Mouse (Mus musculus) forebrain, embryonic 16.5 days (tissue): Measurements from ENCODE around the gene Wipf1. TPM values are rescaled to one million over a fixed set of nuclear protein-coding genes. Genes with fewer than 3 reads are reported as not detected.

Source experiments
- ATAC-seq: fragments of 200-750 bp; cut with Nextera tagmentation; 2 replicates; pipeline ENCODE4 v1.8.0; 2017; ENCODE audit warnings: mild to moderate bottlenecking, moderate library complexity
- H3K27ac ChIP-seq: fragments of 300-500 bp; sonication (generic); 2 replicates; pipeline ENCODE4 v1.5.1; 2014; ENCODE audit warnings: low read length, control low read depth
- H3K27me3 ChIP-seq: fragments of 300-500 bp; sonication (generic); replicated peaks from 2 replicates; pipeline ENCODE4 v1.6.1; 2014; ENCODE audit warnings: low read length; ENCODE audit not compliant: control insufficient read depth, insufficient read depth
- H3K36me3 ChIP-seq: fragments of 300-500 bp; sonication (generic); 2 replicates; pipeline ENCODE4 v1.6.1; 2014; ENCODE audit not compliant: control insufficient read depth, insufficient read depth
- H3K4me1 ChIP-seq: fragments of 300-500 bp; sonication (generic); replicated peaks from 2 replicates; pipeline ENCODE4 v1.6.1; 2014; ENCODE audit warnings: low read length; ENCODE audit not compliant: control insufficient read depth, insufficient read depth
- H3K4me2 ChIP-seq: fragments of 300-500 bp; sonication (generic); 2 replicates; pipeline ENCODE4 v1.6.1; 2014; ENCODE audit warnings: mild to moderate bottlenecking, low read length, control low read depth
- H3K4me3 ChIP-seq: fragments of 300-500 bp; sonication (generic); replicated peaks from 2 replicates; pipeline ENCODE4 v1.5.1; 2014; ENCODE audit warnings: mild to moderate bottlenecking, low read length, control low read depth
- H3K9ac ChIP-seq: fragments of 300-500 bp; sonication (generic); replicated peaks from 2 replicates; pipeline ENCODE4 v1.6.1; 2014; ENCODE audit warnings: low read depth, low read length, control low read depth
- H3K9me3 ChIP-seq: fragments of 300-500 bp; sonication (generic); 2 replicates; pipeline ENCODE4 v1.6.1; 2016; ENCODE audit warnings: low read length; ENCODE audit not compliant: control insufficient read depth
- WGBS: fragments of 180-500 bp; shearing (Covaris S2); extraction: QIAGEN DNeasy Blood & Tissue Kit; methylation state at CpG from one replicate; pipeline ENCODE4 v1.1.7; 2014; 5-methylcytosine and 5-hydroxymethylcytosine counted together
- polyA plus RNA-seq: library from polyadenylated mRNA; unstranded; fragments of >200 nt; fragmentation: Nextera tagmentation; extraction: Ambion mirVana; gene quantifications from 2 replicates; pipeline ENCODE4 v1.2.1, GENCODE M21; 2015

Gene Wipf1
- polyA plus RNA-seq, 1 experiment from 2014 or later: 1.8 TPM

- Histone ChIP-seq H3K36me3 (no peaks in the 10 kb centered on the region), H3K27ac (no peak overlapping the region), H3K9ac (no peak overlapping the region), H3K27me3 (no peaks in the 10 kb centered on the region), H3K4me2 (no peak overlapping the region), H3K9me3 (no peaks in the 10 kb centered on the region), H3K4me3 (no peak overlapping the region), H3K4me1 (peaks cover 7% of the 10 kb centered on the region)
- no peak for ATAC-seq
- WGBS: 25% methylated on average over 6 of the region's 6 CpGs
Observed at GRCm38 (mm10) chr2:73450172-73450715, 79.3 kb downstream of the Wipf1 start.

DNA sequence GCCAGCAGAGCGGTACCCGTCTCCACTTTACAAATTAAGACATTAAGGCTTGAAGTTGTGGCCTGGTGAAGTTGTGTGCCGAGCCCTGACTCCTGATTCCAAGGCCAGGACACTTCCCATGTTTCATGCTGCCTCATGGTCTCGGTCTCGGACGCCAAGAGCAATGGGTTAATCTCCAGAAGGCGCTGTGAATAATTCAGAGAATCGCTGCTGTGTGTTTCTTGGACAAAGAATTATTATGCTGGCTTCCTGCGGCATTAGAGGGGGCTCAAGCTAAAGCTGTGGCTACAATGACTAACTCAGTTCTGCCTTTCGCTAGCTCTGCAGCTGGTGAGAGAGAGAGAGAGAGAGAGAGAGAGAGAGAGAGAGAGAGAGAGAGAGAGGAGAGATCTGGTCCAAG, 85.5 kb downstream of the Wipf1 start:
- ATAC-seq: no peak
- no peak overlapping the region for H3K9ac ChIP-seq
- H3K27ac ChIP-seq: no peak overlapping the region
- H3K4me3 ChIP-seq: no peak overlapping the region
- H3K36me3 ChIP-seq: no peaks in the 10 kb centered on the region
- 67% methylated on average over 10 of the region's 10 CpGs for WGBS
- no peaks in the 10 kb centered on the region for H3K27me3 ChIP-seq
- H3K9me3 ChIP-seq: no peaks in the 10 kb centered on the region
- no peak overlapping the region for H3K4me2 ChIP-seq
- H3K4me1 ChIP-seq: no peaks in the 10 kb centered on the region

DNA sequence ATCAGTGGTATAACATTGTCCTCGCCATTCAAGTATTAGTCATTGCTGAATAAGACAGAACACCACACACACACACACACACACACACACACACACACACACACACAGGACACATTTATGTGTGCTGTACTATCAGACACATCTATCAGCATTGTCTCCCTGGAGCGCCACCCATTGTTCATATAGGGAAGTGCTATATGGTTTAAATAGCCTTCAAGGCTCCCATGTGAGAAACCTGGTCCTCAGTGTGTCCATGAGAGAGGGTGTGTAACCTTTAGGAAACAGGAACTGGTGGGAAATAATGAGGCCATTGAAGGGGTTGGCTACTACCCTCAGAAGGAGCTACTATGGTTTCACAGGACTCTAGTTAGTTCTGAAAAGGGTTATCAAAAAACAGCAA, 87.5 kb downstream of the Wipf1 start:
- Histone ChIP-seq H3K27me3 (no peaks in the 10 kb centered on the region), H3K9me3 (no peaks in the 10 kb centered on the region), H3K4me1 (no peaks in the 10 kb centered on the region), H3K4me3 (no peak overlapping the region), H3K4me2 (no peak overlapping the region), H3K27ac (no peak overlapping the region), H3K9ac (no peak overlapping the region), H3K36me3 (no peaks in the 10 kb centered on the region)
- 73% methylated on average over 2 of the region's 2 CpGs for WGBS
- no peak for ATAC-seq

DNA sequence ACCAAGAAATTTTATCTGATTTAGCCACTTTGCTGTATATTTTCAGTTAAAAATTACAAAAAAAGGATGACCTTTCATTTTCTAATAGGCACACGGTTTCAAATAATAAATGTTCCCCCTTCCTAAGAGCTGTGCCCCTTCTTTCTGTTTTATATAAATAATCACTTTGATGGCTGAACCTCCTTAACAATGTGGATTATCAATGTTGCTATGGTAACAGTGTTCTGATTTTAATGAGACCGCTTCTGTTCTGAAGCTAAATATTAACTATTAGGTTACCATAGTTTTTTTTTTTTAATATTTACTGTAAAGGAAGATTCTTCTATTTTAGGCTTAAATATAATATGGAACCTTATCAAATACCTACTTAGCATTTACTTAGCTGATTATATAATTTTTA, 89.2 kb downstream of the Wipf1 start:
- 23% methylated on average over 2 of the region's 2 CpGs for WGBS
- Histone ChIP-seq H3K9me3 (no peaks in the 10 kb centered on the region), H3K9ac (no peak overlapping the region), H3K4me3 (no peak overlapping the region), H3K27me3 (no peaks in the 10 kb centered on the region), H3K4me2 (no peak overlapping the region), H3K36me3 (no peaks in the 10 kb centered on the region), H3K27ac (no peak overlapping the region), H3K4me1 (no peaks in the 10 kb centered on the region)
- no peak for ATAC-seq

DNA sequence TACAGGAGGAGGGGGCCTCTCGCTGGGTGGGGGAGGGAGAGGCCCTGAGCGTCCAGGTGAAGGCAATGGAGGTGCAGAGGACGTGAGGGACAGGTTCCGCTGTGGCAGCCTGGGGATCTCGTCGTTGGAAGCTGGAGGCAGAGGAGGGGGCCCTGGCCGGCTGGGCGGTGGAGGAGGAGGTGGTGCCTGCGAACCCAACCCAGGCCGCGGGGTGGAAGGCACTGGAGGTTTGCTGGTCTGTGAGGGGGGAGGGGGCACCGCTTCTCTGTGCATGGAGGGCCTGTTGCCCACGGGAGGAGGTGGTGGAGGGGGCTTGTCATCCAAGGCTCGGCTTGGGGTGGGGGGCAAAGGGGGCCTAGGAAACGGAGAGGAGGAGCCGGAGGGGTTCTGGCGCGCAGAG, 92.6 kb downstream of the Wipf1 start:
- Histone ChIP-seq H3K4me3 (no peak overlapping the region), H3K4me2 (no peak overlapping the region), H3K36me3 (no peaks in the 10 kb centered on the region), H3K9ac (no peak overlapping the region), H3K4me1 (0 out of 2 replicates have a peak, but pooled peaks cover 3% of the 10 kb centered on the region), H3K27ac (no peak overlapping the region), H3K27me3 (no peaks in the 10 kb centered on the region), H3K9me3 (no peaks in the 10 kb centered on the region)
- WGBS: 50% methylated on average over 17 of the region's 18 CpGs
- ATAC-seq: no peak

GRCm38 (mm10) chr2:73435847-73436246, 93.7 kb downstream of the Wipf1 start:
- Histone ChIP-seq H3K4me1 (0 out of 2 replicates have a peak, but pooled peaks cover 3% of the 10 kb centered on the region), H3K36me3 (no peaks in the 10 kb centered on the region), H3K9me3 (no peaks in the 10 kb centered on the region), H3K27me3 (no peaks in the 10 kb centered on the region), H3K4me2 (no peak overlapping the region), H3K9ac (no peak overlapping the region), H3K27ac (no peak overlapping the region), H3K4me3 (no peak overlapping the region)
- WGBS: 98% methylated on average over 2 of the region's 2 CpGs
- ATAC-seq: no peak

DNA sequence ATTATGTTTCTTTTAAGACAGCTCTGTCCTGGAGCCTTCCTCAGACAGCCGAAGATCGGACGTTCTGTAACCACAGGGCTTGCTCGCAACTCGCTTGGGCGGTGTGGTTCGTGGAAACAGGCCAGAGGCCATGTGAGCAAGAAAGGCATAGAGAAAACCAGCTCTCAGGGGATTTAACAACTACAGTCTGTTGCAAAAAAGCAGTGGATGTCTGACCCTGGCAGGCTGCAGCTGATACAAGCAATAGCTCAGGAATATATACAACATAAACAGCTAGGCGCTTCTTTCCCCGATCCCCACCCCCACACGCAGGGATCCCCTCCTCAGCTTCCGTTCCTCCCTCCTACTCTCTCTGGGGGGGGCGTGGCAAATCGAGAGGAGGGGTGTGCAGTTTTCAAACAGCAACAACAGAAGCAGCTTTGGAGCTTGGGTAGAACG, 97.6 kb downstream of the Wipf1 start:
- H3K4me3 ChIP-seq: peak overlapping the region; percentile 21
- H3K27ac ChIP-seq: no peak overlapping the region
- 0 out of 2 replicates have a peak, but pooled peaks cover 3% of the 10 kb centered on the region for H3K4me1 ChIP-seq
- H3K4me2 ChIP-seq: peak overlapping the region; percentile 30
- H3K36me3 ChIP-seq: no peaks in the 10 kb centered on the region
- peak; percentile 74 for ATAC-seq
- 30% methylated on average over 14 of the region's 14 CpGs for WGBS
- no peaks in the 10 kb centered on the region for H3K9me3 ChIP-seq
- H3K9ac ChIP-seq: peak overlapping the region; percentile 0; the same call in 1 of the 2 replicates
- H3K27me3 ChIP-seq: no peaks in the 10 kb centered on the region

DNA sequence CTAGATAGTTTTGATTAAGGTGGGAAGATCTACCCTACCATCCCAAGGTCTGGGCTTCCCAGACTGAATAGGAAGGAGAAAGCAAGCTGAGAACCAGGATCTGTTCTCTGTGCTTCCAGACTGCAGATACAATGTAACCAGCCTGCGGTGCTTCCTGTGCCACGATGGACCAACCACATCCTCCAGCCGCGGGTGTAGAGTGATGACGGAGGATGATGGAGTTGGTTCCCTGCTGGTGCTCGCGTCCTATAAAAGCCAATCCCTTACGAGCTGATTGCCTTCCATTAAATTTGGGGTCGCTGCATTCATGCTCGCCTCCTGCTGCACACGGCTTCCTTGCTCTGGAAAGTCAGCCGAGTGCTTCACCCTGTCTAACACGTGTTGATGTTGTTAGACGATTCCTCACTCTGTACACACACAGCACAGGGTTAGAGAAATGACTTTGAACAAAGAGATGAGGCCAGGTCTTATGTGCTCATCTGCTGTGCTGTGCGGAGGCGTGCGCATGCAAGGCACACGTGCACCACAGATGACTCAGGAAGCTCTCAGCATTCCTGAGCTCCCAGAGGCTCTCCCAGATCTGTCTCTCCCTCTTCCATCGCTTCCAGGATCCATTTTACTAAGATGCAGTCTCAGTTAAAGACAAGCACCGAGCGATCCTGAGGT, 100.6 kb downstream of the Wipf1 start:
- Histone ChIP-seq H3K4me2 (no peak overlapping the region), H3K4me1 (0 out of 2 replicates have a peak, but pooled peaks cover 3% of the 10 kb centered on the region), H3K9me3 (no peaks in the 10 kb centered on the region), H3K9ac (no peak overlapping the region), H3K36me3 (no peaks in the 10 kb centered on the region), H3K27ac (no peak overlapping the region), H3K27me3 (no peaks in the 10 kb centered on the region), H3K4me3 (no peak overlapping the region)
- ATAC-seq: peak; percentile 62
- 75% methylated on average over 21 of the region's 21 CpGs for WGBS

DNA sequence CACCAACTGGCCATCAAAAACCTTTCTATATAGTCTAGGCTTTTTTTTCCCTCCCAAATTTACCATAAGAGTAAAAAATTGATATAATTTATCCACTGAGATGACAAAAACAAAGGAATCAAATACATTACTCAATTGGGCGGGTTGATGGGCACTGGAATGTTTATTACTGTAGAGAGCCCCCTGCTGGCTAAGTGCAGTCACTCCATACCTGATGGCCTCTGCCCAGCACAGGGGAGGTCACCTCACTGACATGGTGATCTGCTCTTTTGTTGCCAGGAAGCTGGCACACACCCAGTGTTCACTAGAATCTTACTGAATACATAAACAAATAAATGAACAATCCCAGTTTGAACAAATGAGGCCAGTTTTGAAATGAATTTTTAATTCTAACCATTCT, 102.2 kb downstream of the Wipf1 start:
- Histone ChIP-seq H3K4me2 (no peak overlapping the region), H3K9ac (no peak overlapping the region), H3K9me3 (no peaks in the 10 kb centered on the region), H3K27me3 (no peaks in the 10 kb centered on the region), H3K36me3 (no peaks in the 10 kb centered on the region), H3K4me3 (no peak overlapping the region), H3K4me1 (0 out of 2 replicates have a peak, but pooled peaks cover 3% of the 10 kb centered on the region), H3K27ac (no peak overlapping the region)
- ATAC-seq: no peak
- 30% methylated on average over 1 of the region's 1 CpGs for WGBS
